Mouse (Mus musculus): Measurements from ENCODE around the gene Kifc3. TPM values are rescaled to one million over a fixed set of nuclear protein-coding genes. Genes with fewer than 3 reads are reported as not detected.

Gene Kifc3
- polyA plus RNA-seq, 1 experiment from 2014 or later = 5.7 TPM

GRCm38 (mm10) chr8:95131983-95132382 is 70.6 kb downstream of the Kifc3 start:
- no peaks in the 10 kb centered on the region for H3K36me3 ChIP-seq (ENCODE audit: control insufficient read depth, insufficient read depth, low read length)
- H3K27ac ChIP-seq (ENCODE audit: low read depth, low read length) = no peak overlapping the region
- no peaks in the 10 kb centered on the region for H3K9me3 ChIP-seq (replicated peaks; ENCODE audit: control insufficient read depth, low read length)
- H3K9ac ChIP-seq (ENCODE audit: low read depth, low read length) = no peak overlapping the region
- H3K4me1 ChIP-seq (ENCODE audit: control insufficient read depth, insufficient read depth, low read length) = peaks cover 9% of the 10 kb centered on the region; the same call in 1 of the 2 replicates
- H3K4me2 ChIP-seq = no peak overlapping the region
- no peak overlapping the region for H3K4me3 ChIP-seq (ENCODE audit: low read depth, low read length)
- H3K27me3 ChIP-seq (ENCODE audit: control insufficient read depth, insufficient read depth, low read length) = 0 out of 2 replicates have a peak, but pooled peaks cover 2% of the 10 kb centered on the region
- ATAC-seq (replicated peaks; ENCODE audit: insufficient number of reproducible peaks, low FRiP score, low TSS enrichment) = no peak
- 74% methylated on average over 5 of the region's 5 CpGs for WGBS (ENCODE audit: insufficient replicate concordance)

- H3K4me1 ChIP-seq (ENCODE audit: control insufficient read depth, insufficient read depth, low read length) = peaks cover 9% of the 10 kb centered on the region; the same call in 1 of the 2 replicates
- no peaks in the 10 kb centered on the region for H3K27me3 ChIP-seq (ENCODE audit: control insufficient read depth, insufficient read depth, low read length)
- no peaks in the 10 kb centered on the region for H3K9me3 ChIP-seq (replicated peaks; ENCODE audit: control insufficient read depth, low read length)
- no peak overlapping the region for H3K4me2 ChIP-seq
- H3K36me3 ChIP-seq (ENCODE audit: control insufficient read depth, insufficient read depth, low read length) = no peaks in the 10 kb centered on the region; the same call in 1 of the 2 replicates
- H3K9ac ChIP-seq (ENCODE audit: low read depth, low read length) = no peak overlapping the region
- no peak overlapping the region for H3K27ac ChIP-seq (ENCODE audit: low read depth, low read length)
- WGBS (ENCODE audit: insufficient replicate concordance) = 59% methylated on average over 15 of the region's 15 CpGs
- no peak overlapping the region for H3K4me3 ChIP-seq (ENCODE audit: low read depth, low read length)
- ATAC-seq (replicated peaks; ENCODE audit: insufficient number of reproducible peaks, low FRiP score, low TSS enrichment) = no peak
Measured at GRCm38 (mm10) chr8:95130966-95131537, 71.6 kb downstream of the Kifc3 start.

GRCm38 (mm10) chr8:95128750-95129260 is 73.8 kb downstream of the Kifc3 start:
- no peaks in the 10 kb centered on the region for H3K27me3 ChIP-seq (ENCODE audit: control insufficient read depth, insufficient read depth, low read length)
- no peak for ATAC-seq (replicated peaks; ENCODE audit: insufficient number of reproducible peaks, low FRiP score, low TSS enrichment)
- 86% methylated on average over 11 of the region's 11 CpGs for WGBS (ENCODE audit: insufficient replicate concordance)
- H3K4me3 ChIP-seq (ENCODE audit: low read depth, low read length) = no peak overlapping the region
- no peak overlapping the region for H3K27ac ChIP-seq (ENCODE audit: low read depth, low read length)
- H3K9me3 ChIP-seq (replicated peaks; ENCODE audit: control insufficient read depth, low read length) = no peaks in the 10 kb centered on the region
- H3K4me2 ChIP-seq = no peak overlapping the region
- peaks cover 9% of the 10 kb centered on the region; the same call in 1 of the 2 replicates for H3K4me1 ChIP-seq (ENCODE audit: control insufficient read depth, insufficient read depth, low read length)
- no peak overlapping the region for H3K9ac ChIP-seq (ENCODE audit: low read depth, low read length)
- no peaks in the 10 kb centered on the region; the same call in 1 of the 2 replicates for H3K36me3 ChIP-seq (ENCODE audit: control insufficient read depth, insufficient read depth, low read length)

- no peaks in the 10 kb centered on the region; the same call in 1 of the 2 replicates for H3K36me3 ChIP-seq (ENCODE audit: control insufficient read depth, insufficient read depth, low read length)
- H3K4me1 ChIP-seq (ENCODE audit: control insufficient read depth, insufficient read depth, low read length) = peaks cover 9% of the 10 kb centered on the region; the same call in 1 of the 2 replicates
- no peaks in the 10 kb centered on the region for H3K27me3 ChIP-seq (ENCODE audit: control insufficient read depth, insufficient read depth, low read length)
- no peak for ATAC-seq (replicated peaks; ENCODE audit: insufficient number of reproducible peaks, low FRiP score, low TSS enrichment)
- H3K4me3 ChIP-seq (ENCODE audit: low read depth, low read length) = no peak overlapping the region
- H3K4me2 ChIP-seq = no peak overlapping the region
- WGBS (ENCODE audit: insufficient replicate concordance) = 68% methylated on average over 9 of the region's 9 CpGs
- no peaks in the 10 kb centered on the region for H3K9me3 ChIP-seq (replicated peaks; ENCODE audit: control insufficient read depth, low read length)
- H3K9ac ChIP-seq (ENCODE audit: low read depth, low read length) = no peak overlapping the region
- no peak overlapping the region for H3K27ac ChIP-seq (ENCODE audit: low read depth, low read length)
Measured at GRCm38 (mm10) chr8:95127658-95128057, 75.0 kb downstream of the Kifc3 start.

GRCm38 (mm10) chr8:95126497-95126896 is 76.1 kb downstream of the Kifc3 start:
- Histone ChIP-seq H3K27ac (ENCODE audit: low read depth, low read length) (no peak overlapping the region), H3K4me1 (ENCODE audit: control insufficient read depth, insufficient read depth, low read length) (peaks cover 7% of the 10 kb centered on the region; the same call in 1 of the 2 replicates), H3K27me3 (ENCODE audit: control insufficient read depth, insufficient read depth, low read length) (no peaks in the 10 kb centered on the region), H3K4me2 (no peak overlapping the region), H3K36me3 (ENCODE audit: control insufficient read depth, insufficient read depth, low read length) (no peaks in the 10 kb centered on the region; the same call in 1 of the 2 replicates), H3K4me3 (ENCODE audit: low read depth, low read length) (no peak overlapping the region), H3K9ac (ENCODE audit: low read depth, low read length) (no peak overlapping the region), H3K9me3 (replicated peaks; ENCODE audit: control insufficient read depth, low read length) (no peaks in the 10 kb centered on the region)
- no peak for ATAC-seq (replicated peaks; ENCODE audit: insufficient number of reproducible peaks, low FRiP score, low TSS enrichment)
- WGBS (ENCODE audit: insufficient replicate concordance) = 87% methylated on average over 11 of the region's 11 CpGs

- Histone ChIP-seq H3K27ac (ENCODE audit: low read depth, low read length) (no peak overlapping the region), H3K4me1 (ENCODE audit: control insufficient read depth, insufficient read depth, low read length) (no peaks in the 10 kb centered on the region), H3K27me3 (ENCODE audit: control insufficient read depth, insufficient read depth, low read length) (no peaks in the 10 kb centered on the region), H3K9ac (ENCODE audit: low read depth, low read length) (no peak overlapping the region), H3K36me3 (ENCODE audit: control insufficient read depth, insufficient read depth, low read length) (no peaks in the 10 kb centered on the region; the same call in 1 of the 2 replicates), H3K4me2 (no peak overlapping the region), H3K9me3 (replicated peaks; ENCODE audit: control insufficient read depth, low read length) (no peaks in the 10 kb centered on the region), H3K4me3 (ENCODE audit: low read depth, low read length) (no peak overlapping the region)
- ATAC-seq (replicated peaks; ENCODE audit: insufficient number of reproducible peaks, low FRiP score, low TSS enrichment) = no peak
- 85% methylated on average over 5 of the region's 5 CpGs for WGBS (ENCODE audit: insufficient replicate concordance)
Measured at GRCm38 (mm10) chr8:95123455-95123854, 79.2 kb downstream of the Kifc3 start.

GRCm38 (mm10) chr8:95113750-95114149 is 88.9 kb downstream of the Kifc3 start:
- Histone ChIP-seq H3K4me2 (no peak overlapping the region), H3K4me1 (ENCODE audit: control insufficient read depth, insufficient read depth, low read length) (no peaks in the 10 kb centered on the region), H3K9ac (ENCODE audit: low read depth, low read length) (no peak overlapping the region), H3K27ac (ENCODE audit: low read depth, low read length) (no peak overlapping the region), H3K27me3 (ENCODE audit: control insufficient read depth, insufficient read depth, low read length) (peaks cover 3% of the 10 kb centered on the region; the same call in 1 of the 2 replicates), H3K9me3 (replicated peaks; ENCODE audit: control insufficient read depth, low read length) (no peaks in the 10 kb centered on the region), H3K4me3 (ENCODE audit: low read depth, low read length) (no peak overlapping the region), H3K36me3 (ENCODE audit: control insufficient read depth, insufficient read depth, low read length) (no peaks in the 10 kb centered on the region)
- WGBS (ENCODE audit: insufficient replicate concordance) = 64% methylated on average over 3 of the region's 3 CpGs
- ATAC-seq (replicated peaks; ENCODE audit: insufficient number of reproducible peaks, low FRiP score, low TSS enrichment) = no peak

- Histone ChIP-seq H3K9me3 (replicated peaks; ENCODE audit: control insufficient read depth, low read length) (no peaks in the 10 kb centered on the region), H3K27me3 (ENCODE audit: control insufficient read depth, insufficient read depth, low read length) (peaks cover 3% of the 10 kb centered on the region; the same call in 1 of the 2 replicates), H3K4me1 (ENCODE audit: control insufficient read depth, insufficient read depth, low read length) (no peaks in the 10 kb centered on the region), H3K4me3 (ENCODE audit: low read depth, low read length) (no peak overlapping the region), H3K9ac (ENCODE audit: low read depth, low read length) (no peak overlapping the region), H3K4me2 (no peak overlapping the region), H3K36me3 (ENCODE audit: control insufficient read depth, insufficient read depth, low read length) (no peaks in the 10 kb centered on the region), H3K27ac (ENCODE audit: low read depth, low read length) (no peak overlapping the region)
- WGBS (ENCODE audit: insufficient replicate concordance) = 63% methylated on average over 4 of the region's 4 CpGs
- no peak for ATAC-seq (replicated peaks; ENCODE audit: insufficient number of reproducible peaks, low FRiP score, low TSS enrichment)
Measured at GRCm38 (mm10) chr8:95113108-95113507, 89.5 kb downstream of the Kifc3 start.

GRCm38 (mm10) chr8:95112594-95112993 is 90.0 kb downstream of the Kifc3 start:
- Histone ChIP-seq H3K36me3 (ENCODE audit: control insufficient read depth, insufficient read depth, low read length) (no peaks in the 10 kb centered on the region), H3K27ac (ENCODE audit: low read depth, low read length) (no peak overlapping the region), H3K4me1 (ENCODE audit: control insufficient read depth, insufficient read depth, low read length) (no peaks in the 10 kb centered on the region), H3K4me2 (no peak overlapping the region), H3K9ac (ENCODE audit: low read depth, low read length) (no peak overlapping the region), H3K27me3 (ENCODE audit: control insufficient read depth, insufficient read depth, low read length) (peaks cover 3% of the 10 kb centered on the region; the same call in 1 of the 2 replicates), H3K4me3 (ENCODE audit: low read depth, low read length) (no peak overlapping the region), H3K9me3 (replicated peaks; ENCODE audit: control insufficient read depth, low read length) (no peaks in the 10 kb centered on the region)
- 86% methylated on average over 3 of the region's 3 CpGs for WGBS (ENCODE audit: insufficient replicate concordance)
- ATAC-seq (replicated peaks; ENCODE audit: insufficient number of reproducible peaks, low FRiP score, low TSS enrichment) = no peak

Data from heart, embryonic 11.5 days (tissue).